Mouse (Mus musculus): ENCODE measurements at regions not wholly inside any gene's neighbourhood (a gene's known extent, or its start where the extent isn't known, plus 50 kb on each side); places are given as distances from the start of the nearest gene placed in this dataset.

- TF ChIP-seq POLR2A (IDR thresholded peaks at IDR 0.05; ENCODE audit: insufficient read depth, low read depth, low read length) (no peak), CTCF (IDR thresholded peaks at IDR 0.05; ENCODE audit: insufficient read depth, low read depth, low read length) (no peak)
These were observed 836.3 kb upstream of the Lrrc6 start for GRCm38 (mm10) chr15:67337040-67337395.
